Mouse (Mus musculus) T-helper 2 cell (primary cell): ENCODE measurements around the gene Ttll5.

Experiments used
- in situ Hi-C: fragments of 300-600 bp; cut with MboI, MseI; formaldehyde crosslinking; loops from one replicate; pipeline ENCODE4 v1.15.1; 2025; ENCODE audit warnings: high pct_unique_total_duplicates

The Ttll5 gene

DNA sequence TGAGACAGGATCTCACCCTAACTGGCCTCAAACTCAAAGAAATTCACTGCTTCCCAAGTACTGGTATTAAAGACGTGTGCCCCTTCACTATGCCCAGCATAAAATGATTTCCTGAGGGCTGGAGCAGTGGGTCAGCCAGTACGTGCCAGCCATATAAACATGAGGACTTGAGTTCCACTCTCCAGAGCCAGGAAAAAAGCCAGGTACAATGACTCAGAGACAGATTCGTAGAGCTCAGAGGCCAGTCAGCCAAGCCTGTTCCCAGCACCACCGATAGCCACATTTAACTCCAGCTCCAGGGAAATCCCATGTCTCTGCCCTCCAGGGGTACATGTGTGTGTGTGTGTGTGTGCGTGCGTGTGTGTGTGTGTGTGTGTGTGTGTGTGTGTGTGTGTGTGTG lies 215.3 kb downstream of the Ttll5 start:
- in situ Hi-C loops: no loop called here

DNA sequence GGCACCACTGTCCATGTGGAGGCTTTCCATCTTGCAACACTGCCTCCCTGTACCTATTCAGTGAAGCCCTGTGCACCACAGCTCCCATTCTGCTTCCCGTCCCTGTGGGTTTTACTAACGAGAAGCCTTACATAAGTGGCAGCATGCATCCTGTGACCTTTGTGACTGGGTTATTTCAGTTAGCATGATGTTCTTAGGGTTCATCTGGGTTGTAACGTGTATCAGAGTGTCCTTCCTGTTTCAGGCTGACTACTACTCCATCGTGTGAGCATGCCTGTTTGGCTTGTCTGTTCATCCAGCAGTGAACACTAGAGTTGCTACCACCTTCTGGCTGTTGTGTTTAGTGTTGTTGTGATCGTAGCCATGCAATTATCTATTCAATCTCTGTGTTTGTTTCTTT lies 221.7 kb downstream of the Ttll5 start:
- in situ Hi-C loops: no loop called here

- in situ Hi-C loops: no loop called here
Observed at GRCm38 (mm10) chr12:86046776-86047175, 222.3 kb downstream of the Ttll5 start.

- in situ Hi-C loops: no loop called here
Observed at GRCm38 (mm10) chr12:86047376-86047775, 222.9 kb downstream of the Ttll5 start.

DNA sequence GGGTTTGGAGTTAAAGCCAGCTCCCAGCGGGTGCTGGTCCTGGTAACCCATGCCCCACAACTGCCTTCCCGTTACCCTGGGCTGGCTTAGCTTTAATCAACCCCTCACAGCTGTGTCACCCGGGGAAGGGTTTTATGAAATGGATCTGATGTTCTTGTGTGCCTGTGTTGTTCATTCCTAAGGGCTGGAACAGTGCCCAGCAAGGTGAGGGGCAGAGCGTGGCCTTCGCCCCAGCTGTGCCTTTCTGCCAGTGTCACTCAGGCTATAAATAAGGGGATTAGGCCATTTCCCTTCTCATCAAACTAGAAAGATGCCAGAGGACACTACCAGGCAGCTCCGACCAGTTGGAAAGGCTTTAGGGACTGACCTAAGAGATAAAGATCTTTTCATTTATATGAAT lies 225.4 kb downstream of the Ttll5 start:
- in situ Hi-C loops: no loop called here

DNA sequence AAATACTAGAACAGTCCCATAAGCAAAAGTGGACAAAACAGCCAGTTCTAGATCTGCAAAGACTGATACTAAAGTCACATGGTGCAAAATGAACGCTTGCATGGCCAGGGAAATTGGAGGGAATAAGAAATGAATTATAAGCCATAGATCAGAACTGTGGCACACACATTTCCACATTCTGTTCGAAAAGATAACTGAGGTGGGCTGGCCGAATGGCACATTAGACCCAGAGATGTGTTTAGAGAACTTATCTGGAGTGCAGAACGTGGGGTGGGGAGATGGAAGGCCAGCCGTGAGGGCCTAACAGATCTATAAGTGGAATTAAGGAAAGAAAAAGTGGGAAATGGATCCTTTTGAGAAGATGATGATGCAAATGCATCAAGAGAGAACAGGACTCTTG lies 227.0 kb downstream of the Ttll5 start:
- in situ Hi-C loops: no loop called here

- in situ Hi-C loops: no loop called here
Observed at GRCm38 (mm10) chr12:86055306-86055705, 230.8 kb downstream of the Ttll5 start.

- in situ Hi-C loops: no loop called here
Observed at GRCm38 (mm10) chr12:86056976-86057375, 232.5 kb downstream of the Ttll5 start.

DNA sequence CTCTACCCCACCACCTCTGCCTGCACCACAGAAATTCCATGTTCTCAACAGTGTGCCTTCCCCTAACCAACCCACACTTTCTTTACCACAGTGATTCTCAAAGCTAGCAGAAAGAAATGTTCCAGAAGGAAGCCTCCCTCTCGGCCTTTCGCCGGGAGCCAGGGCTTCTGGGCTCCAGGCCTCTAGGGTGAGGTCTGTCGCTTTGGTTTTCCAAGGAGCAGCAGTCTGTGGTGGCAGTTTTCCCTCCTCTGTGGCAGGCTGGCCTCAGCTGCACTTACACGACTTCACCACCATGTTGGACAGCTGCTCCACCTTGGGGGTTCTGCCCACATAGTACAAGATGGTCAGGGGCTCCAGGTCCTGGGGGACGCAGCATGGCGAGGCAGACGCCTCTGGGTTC lies 233.1 kb downstream of the Ttll5 start:
- in situ Hi-C loops: no loop called here

DNA sequence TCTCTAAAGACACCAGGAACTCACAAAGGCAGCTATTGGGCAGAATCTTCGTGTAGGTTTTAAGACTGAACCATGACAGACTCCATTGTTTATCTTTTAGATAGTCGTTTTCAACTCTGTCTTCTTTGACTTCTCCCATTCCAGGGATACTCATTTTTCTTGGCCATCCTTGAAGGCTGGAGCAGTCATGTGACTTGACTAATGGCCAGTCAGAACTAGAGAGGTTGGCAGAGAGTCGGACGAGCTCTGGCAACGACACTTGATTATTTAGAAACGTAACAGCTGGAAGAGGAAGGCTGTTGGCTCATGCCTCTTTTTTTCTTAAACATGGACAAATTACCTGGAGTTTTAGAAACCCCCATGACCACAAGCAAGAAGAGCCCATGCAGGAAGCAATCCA lies 234.9 kb downstream of the Ttll5 start:
- in situ Hi-C loops: no loop called here

GRCm38 (mm10) chr12:86064796-86065195 lies 240.3 kb downstream of the Ttll5 start:
- in situ Hi-C loops: no loop called here

DNA sequence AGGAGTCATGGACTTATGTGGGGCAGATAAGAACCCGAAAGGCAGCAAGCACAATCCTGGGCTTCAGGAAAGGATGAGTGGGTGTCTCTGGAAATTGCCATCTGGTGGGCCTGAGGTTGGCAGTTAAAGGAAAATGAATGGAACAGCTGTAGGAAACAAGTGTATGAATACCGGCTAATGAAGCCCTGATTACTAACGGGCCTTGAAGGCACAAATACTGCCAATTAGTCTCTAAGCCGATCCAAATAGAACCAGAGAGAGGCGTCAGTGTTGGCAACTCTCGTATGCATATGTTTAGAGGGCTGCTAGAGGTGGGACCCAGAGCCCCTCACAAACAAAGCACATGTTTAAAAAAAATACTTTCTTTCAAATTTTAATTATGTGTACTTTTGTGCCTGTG lies 247.0 kb downstream of the Ttll5 start:
- in situ Hi-C loops: loop anchor here (5.0 to 10.0 kb wide), 2 partner anchors 117 to 209 kb away; no protein-coding TSS in a partner anchor

- in situ Hi-C loops: loop anchor here (5.0 to 10.0 kb wide), 2 partner anchors 120 to 212 kb away; no protein-coding TSS in a partner anchor
Observed at GRCm38 (mm10) chr12:86074681-86075080, 250.2 kb downstream of the Ttll5 start.

- in situ Hi-C loops: loop anchor here (10.0 kb wide), 1 partner anchor 121 kb away; no protein-coding TSS in a partner anchor
Observed at GRCm38 (mm10) chr12:86075358-86075757, 250.9 kb downstream of the Ttll5 start.

DNA sequence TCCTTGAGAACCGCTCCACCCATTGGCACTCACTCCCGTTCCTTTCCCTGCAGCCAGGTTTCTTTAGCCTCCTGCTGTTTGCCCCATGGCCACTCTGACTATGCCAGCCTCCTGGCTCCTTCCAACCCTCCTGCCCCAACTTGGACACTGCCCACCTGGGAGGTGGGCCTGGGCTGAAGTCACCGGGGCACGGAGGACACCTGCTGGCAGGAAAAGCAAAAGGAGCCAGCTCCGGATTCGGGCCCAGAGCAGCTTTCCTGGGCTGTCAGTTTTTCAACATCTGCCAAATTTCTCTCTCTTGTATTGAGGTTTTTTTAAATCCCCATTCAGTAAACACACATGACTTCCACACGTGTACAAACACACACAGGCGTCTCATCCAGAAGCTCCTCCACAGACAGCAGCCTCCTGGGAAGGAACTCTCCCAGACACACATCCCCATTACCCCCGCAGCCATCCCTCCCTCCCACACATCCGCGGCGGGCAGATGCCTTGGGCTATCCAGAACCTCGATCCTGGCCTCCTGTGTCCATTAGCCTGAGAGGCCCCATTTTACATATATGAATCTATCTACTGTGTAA lies 252.0 kb downstream of the Ttll5 start:
- in situ Hi-C loops: loop anchor here (10.0 kb wide), 1 partner anchor 122 kb away; no protein-coding TSS in a partner anchor

- in situ Hi-C loops: loop anchor here (10.0 kb wide), 1 partner anchor 123 kb away; no protein-coding TSS in a partner anchor
Observed at GRCm38 (mm10) chr12:86077322-86077721, 252.9 kb downstream of the Ttll5 start.

DNA sequence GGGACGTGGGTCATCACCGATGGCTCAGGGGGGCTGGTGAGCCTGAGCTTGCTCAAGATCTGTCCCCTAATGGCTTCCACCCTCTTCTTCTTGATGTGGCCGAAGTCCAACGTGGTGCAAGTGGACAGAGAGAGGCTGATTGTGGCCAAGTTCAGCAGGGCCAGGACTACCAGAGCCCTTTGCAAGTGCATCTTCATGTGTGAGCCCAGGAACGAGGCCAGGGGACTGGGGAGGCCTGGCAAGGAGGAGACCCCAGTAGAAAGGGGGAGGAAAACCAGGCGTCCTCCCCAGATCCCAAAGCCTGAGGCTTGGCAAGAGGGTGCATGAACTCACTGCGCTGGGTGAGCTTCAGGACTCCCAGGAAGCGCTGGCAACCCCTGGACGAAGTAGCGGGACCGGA lies 253.3 kb downstream of the Ttll5 start:
- in situ Hi-C loops: loop anchor here (10.0 kb wide), 1 partner anchor 123 kb away; no protein-coding TSS in a partner anchor

DNA sequence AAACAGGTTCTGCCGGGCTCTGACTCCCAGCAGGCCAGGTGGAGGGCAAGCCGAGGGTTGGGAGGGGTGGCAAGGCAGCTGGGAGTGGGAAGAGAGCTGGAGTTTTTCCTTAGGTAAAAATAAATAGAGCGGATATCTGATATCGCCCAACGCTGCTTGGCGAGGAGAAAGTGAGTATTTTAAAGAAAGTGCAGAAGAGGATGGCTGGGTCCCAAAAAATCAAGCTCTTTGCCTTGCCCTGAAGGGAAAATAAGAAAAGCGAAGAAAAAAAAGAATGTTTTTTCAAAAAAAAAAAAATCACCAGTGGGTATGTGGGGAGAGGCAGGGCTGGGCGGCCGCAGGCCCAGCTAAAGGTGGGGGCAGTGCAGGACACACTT lies 253.7 kb downstream of the Ttll5 start:
- in situ Hi-C loops: loop anchor here (10.0 kb wide), 1 partner anchor 123 kb away; no protein-coding TSS in a partner anchor

- in situ Hi-C loops: loop anchor here (10.0 kb wide), 1 partner anchor 124 kb away; no protein-coding TSS in a partner anchor
Observed at GRCm38 (mm10) chr12:86078553-86079201, 254.2 kb downstream of the Ttll5 start, which contains the start of gene Tgfb3. Tgfb3 (minus strand) TSS chr12:86079041.

DNA sequence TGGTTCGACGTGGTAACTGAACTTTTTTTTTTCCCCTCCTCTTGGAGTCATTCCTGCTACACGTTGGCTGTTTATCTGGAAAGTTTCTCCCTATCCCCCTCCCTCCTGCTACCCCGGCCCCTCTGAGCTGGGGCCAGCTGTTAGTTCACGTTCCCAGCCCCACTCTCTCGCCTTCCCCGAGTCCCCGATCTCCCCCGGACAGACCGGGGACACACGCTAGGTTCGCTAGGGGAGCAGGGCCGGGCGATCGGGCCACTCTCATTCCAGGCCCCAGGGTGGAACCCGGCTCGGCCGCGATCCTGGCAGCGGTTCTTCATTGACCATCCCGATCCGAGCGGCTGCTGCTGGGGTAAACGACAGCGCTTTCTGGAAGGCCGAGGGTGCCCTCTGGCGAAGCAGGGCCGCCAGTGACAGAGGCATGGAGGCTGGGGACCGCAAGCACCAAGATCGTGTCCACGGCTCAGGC lies 254.8 kb downstream of the Ttll5 start:
- in situ Hi-C loops: loop anchor here (10.0 kb wide), 1 partner anchor 124 kb away; no protein-coding TSS in a partner anchor

- in situ Hi-C loops: no loop called here
Observed at GRCm38 (mm10) chr12:86082481-86083012, 258.1 kb downstream of the Ttll5 start, which contains the start of gene Ift43. Ift43 (plus strand) TSS chr12:86082541.

- in situ Hi-C loops: no loop called here
Observed at GRCm38 (mm10) chr12:86085873-86086272, 261.4 kb downstream of the Ttll5 start.
